Mouse (Mus musculus): ENCODE measurements around the gene Stx17. TPM values are rescaled to one million over a fixed set of nuclear protein-coding genes. Genes with fewer than 3 reads are reported as not detected.

Stx17 gene
- total and polyA plus RNA-seq, 3 experiments: 6.7 to 25.1 (median 25.1) TPM

DNA sequence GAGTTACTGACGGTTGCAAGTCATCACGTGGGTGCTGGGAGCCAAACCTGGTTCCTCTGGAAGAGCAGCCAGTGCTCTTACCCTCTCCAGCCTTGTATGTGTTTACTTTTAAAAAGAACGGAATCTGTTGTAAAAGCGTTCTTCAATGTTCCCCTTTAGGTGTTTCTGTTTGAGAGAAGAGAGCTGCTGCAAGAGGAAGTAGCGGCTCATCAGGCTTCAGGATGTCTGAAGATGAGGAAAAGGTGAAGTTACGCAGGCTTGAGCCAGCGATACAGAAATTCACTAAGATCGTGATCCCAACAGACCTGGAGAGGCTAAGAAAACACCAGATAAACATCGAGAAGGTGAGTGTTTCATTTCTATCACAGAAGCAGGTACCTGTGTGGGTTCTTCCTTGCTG lies 6.9 kb downstream of the Stx17 start:
- H3K36me3 ChIP-seq (ENCODE audit: control insufficient read depth, insufficient read depth, low read length): no peaks in the 10 kb centered on the region
- 95% methylated on average over 9 of the region's 9 CpGs for WGBS
- DNase-seq: no peak
- H3K4me3 ChIP-seq: no peak overlapping the region
- no peak overlapping the region for H3K9ac ChIP-seq (ENCODE audit: low read depth, low read length)
- no peak overlapping the region for H3K27ac ChIP-seq
- TF ChIP-seq EP300 (IDR thresholded peaks at IDR 0.05; ENCODE audit: insufficient read depth, low read depth, low read length) (no peak), CTCF (IDR thresholded peaks at IDR 0.05) (no peak), POLR2A (IDR thresholded peaks at IDR 0.05; ENCODE audit: insufficient read depth, low read depth, low read length) (no peak)
- no peaks in the 10 kb centered on the region for H3K4me1 ChIP-seq (ENCODE audit: control insufficient read depth, insufficient read depth, low read length)
- no peaks in the 10 kb centered on the region for H3K79me2 ChIP-seq (replicated peaks; ENCODE audit: control insufficient read depth, insufficient read depth, low read length)
- intact Hi-C loops (cut with DNase I): no loop called here
- no peaks in the 10 kb centered on the region for H3K27me3 ChIP-seq (ENCODE audit: control insufficient read depth, insufficient read depth, low read length)

DNA sequence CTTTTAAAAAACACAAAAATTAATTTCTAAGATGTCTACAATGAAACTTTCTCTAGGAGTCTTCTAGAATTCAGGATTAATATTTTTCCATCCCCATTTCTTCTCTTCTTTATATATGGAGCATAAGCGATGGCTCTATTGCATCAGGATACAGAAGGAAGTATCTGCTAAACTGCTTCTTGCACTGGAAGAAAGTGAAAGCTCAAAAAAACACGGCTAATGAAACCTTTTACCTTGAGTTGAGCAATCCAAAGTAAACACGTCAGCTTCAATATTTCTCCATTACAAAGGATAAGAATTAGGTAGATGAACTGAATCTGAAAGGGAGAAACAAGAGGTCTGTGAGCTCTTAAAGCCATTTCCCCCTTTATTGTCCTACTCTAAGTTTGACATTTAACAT lies 8.0 kb downstream of the Stx17 start:
- no peak overlapping the region for H3K27ac ChIP-seq
- H3K4me1 ChIP-seq (ENCODE audit: control insufficient read depth, insufficient read depth, low read length): no peaks in the 10 kb centered on the region
- H3K9ac ChIP-seq (ENCODE audit: low read depth, low read length): no peak overlapping the region
- 90% methylated on average over 3 of the region's 3 CpGs for WGBS
- TF ChIP-seq EP300 (IDR thresholded peaks at IDR 0.05; ENCODE audit: insufficient read depth, low read depth, low read length) (no peak), POLR2A (IDR thresholded peaks at IDR 0.05; ENCODE audit: insufficient read depth, low read depth, low read length) (no peak), CTCF (IDR thresholded peaks at IDR 0.05) (no peak)
- H3K27me3 ChIP-seq (ENCODE audit: control insufficient read depth, insufficient read depth, low read length): no peaks in the 10 kb centered on the region
- H3K4me3 ChIP-seq: no peak overlapping the region
- no peaks in the 10 kb centered on the region for H3K36me3 ChIP-seq (ENCODE audit: control insufficient read depth, insufficient read depth, low read length)
- no peak for DNase-seq
- intact Hi-C loops (cut with DNase I): no loop called here
- no peaks in the 10 kb centered on the region for H3K79me2 ChIP-seq (replicated peaks; ENCODE audit: control insufficient read depth, insufficient read depth, low read length)

DNA sequence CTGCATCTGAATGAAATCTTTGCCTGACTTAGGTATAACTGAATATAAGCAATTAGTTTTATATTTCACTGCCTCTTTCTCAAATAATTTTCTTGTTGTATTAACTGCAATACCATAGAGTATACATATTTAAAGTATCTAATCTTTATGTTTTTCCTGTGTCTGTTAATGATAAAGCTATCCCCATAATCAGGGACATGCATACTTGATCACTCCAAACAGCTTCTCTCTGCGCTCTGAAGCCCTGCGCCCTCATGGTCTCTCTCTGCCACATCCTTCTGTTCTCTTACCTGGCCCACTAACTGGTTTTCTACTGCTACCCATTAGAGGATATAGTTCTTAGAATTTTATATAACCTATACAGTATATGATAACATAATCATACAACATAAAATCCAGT lies 24.8 kb downstream of the Stx17 start:
- Histone ChIP-seq H3K4me1 (ENCODE audit: control insufficient read depth, insufficient read depth, low read length) (peaks cover 1% of the 10 kb centered on the region; the same call in 1 of the 2 replicates), H3K27ac (no peak overlapping the region), H3K9ac (ENCODE audit: low read depth, low read length) (no peak overlapping the region), H3K27me3 (ENCODE audit: control insufficient read depth, insufficient read depth, low read length) (no peaks in the 10 kb centered on the region), H3K4me3 (no peak overlapping the region), H3K79me2 (replicated peaks; ENCODE audit: control insufficient read depth, insufficient read depth, low read length) (no peaks in the 10 kb centered on the region), H3K36me3 (ENCODE audit: control insufficient read depth, insufficient read depth, low read length) (no peaks in the 10 kb centered on the region)
- WGBS: 94% methylated on average over 2 of the region's 2 CpGs
- no peak for DNase-seq
- TF ChIP-seq POLR2A (IDR thresholded peaks at IDR 0.05; ENCODE audit: insufficient read depth, low read depth, low read length): no peak
- no peak for TF ChIP-seq CTCF (IDR thresholded peaks at IDR 0.05)
- TF ChIP-seq EP300 (IDR thresholded peaks at IDR 0.05; ENCODE audit: insufficient read depth, low read depth, low read length): no peak
- intact Hi-C loops (cut with DNase I): no loop called here

DNA sequence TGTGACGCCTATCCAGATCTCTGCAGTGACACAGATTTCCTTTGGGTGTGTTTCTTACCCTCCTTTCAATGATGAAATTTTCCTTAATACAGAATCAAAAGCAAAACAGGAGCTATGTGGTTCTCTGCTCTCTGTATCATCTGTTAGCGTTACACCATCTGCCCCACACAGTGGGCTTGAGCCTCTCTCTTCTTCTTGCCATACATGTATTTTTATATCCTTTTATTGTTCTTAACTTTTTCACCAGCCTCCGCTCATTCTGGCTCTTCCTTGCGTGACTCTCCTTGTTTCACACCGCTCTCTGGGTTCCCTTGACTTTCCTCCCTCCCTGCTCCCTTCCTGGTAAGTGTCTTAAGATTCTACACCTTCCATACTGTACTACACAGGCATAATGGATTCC lies 28.5 kb downstream of the Stx17 start:
- WGBS: 90% methylated on average over 5 of the region's 5 CpGs
- TF ChIP-seq CTCF (IDR thresholded peaks at IDR 0.05) (no peak), EP300 (IDR thresholded peaks at IDR 0.05; ENCODE audit: insufficient read depth, low read depth, low read length) (no peak), POLR2A (IDR thresholded peaks at IDR 0.05; ENCODE audit: insufficient read depth, low read depth, low read length) (no peak)
- no peak for DNase-seq
- H3K27me3 ChIP-seq (ENCODE audit: control insufficient read depth, insufficient read depth, low read length): no peaks in the 10 kb centered on the region
- peaks cover 1% of the 10 kb centered on the region; the same call in 1 of the 2 replicates for H3K4me1 ChIP-seq (ENCODE audit: control insufficient read depth, insufficient read depth, low read length)
- H3K79me2 ChIP-seq (replicated peaks; ENCODE audit: control insufficient read depth, insufficient read depth, low read length): no peaks in the 10 kb centered on the region
- no peak overlapping the region for H3K4me3 ChIP-seq
- H3K9ac ChIP-seq (ENCODE audit: low read depth, low read length): no peak overlapping the region
- intact Hi-C loops (cut with DNase I): no loop called here
- no peaks in the 10 kb centered on the region for H3K36me3 ChIP-seq (ENCODE audit: control insufficient read depth, insufficient read depth, low read length)
- no peak overlapping the region for H3K27ac ChIP-seq

DNA sequence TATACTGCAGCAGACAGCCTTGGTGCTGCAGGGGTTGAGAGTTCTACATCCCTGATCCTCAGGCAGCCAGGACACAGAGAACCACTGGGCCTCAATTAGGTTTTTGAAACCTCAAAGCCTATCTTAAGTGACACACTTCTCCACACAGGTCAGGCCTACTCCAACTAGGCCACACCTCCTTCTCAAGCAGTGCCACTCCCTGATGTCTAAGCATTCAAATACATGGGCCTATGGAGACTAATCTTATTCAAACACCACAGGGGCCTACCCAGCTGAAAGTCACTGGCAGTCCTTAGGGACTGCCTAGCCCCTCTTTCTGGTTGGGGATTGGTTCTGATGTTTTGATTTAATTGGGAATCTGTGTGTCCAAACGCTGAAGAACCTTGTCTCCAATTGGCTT lies 31.1 kb downstream of the Stx17 start:
- no peaks in the 10 kb centered on the region for H3K79me2 ChIP-seq (replicated peaks; ENCODE audit: control insufficient read depth, insufficient read depth, low read length)
- peaks cover 4% of the 10 kb centered on the region; the same call in 1 of the 2 replicates for H3K36me3 ChIP-seq (ENCODE audit: control insufficient read depth, insufficient read depth, low read length)
- no peak for DNase-seq
- no peak overlapping the region for H3K9ac ChIP-seq (ENCODE audit: low read depth, low read length)
- H3K4me1 ChIP-seq (ENCODE audit: control insufficient read depth, insufficient read depth, low read length): peaks cover 3% of the 10 kb centered on the region; the same call in 1 of the 2 replicates
- no peak overlapping the region for H3K4me3 ChIP-seq
- intact Hi-C loops (cut with DNase I): no loop called here
- H3K27ac ChIP-seq: no peak overlapping the region
- no peak for TF ChIP-seq CTCF (IDR thresholded peaks at IDR 0.05)
- TF ChIP-seq EP300 (IDR thresholded peaks at IDR 0.05; ENCODE audit: insufficient read depth, low read depth, low read length): no peak
- TF ChIP-seq POLR2A (IDR thresholded peaks at IDR 0.05; ENCODE audit: insufficient read depth, low read depth, low read length): no peak
- 64% methylated on average over 1 of the region's 1 CpGs for WGBS
- no peaks in the 10 kb centered on the region for H3K27me3 ChIP-seq (ENCODE audit: control insufficient read depth, insufficient read depth, low read length)

DNA sequence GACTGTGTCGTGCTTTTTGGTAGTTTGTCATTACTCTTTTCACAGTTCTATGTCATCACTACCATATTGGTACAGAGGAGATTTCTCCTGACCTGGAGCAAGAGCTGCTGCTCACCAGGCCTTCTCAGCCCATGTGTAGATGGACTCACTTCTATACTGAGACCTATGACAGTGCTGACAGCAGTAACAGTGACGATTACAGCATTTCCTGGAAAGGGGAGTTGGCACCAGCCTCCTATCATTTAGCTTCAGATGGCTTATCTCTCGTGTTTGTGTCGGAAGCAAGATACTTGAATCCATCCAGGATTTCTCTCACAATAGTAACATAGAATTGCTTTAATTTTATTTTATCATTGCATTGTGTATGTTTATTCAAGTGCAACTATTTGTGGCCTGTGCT lies 35.7 kb downstream of the Stx17 start:
- WGBS: 40% methylated on average over 4 of the region's 4 CpGs
- no peak for DNase-seq
- intact Hi-C loops (cut with DNase I): loop anchor here (5.0 kb wide), 1 partner anchor 583 kb away; no protein-coding TSS in a partner anchor

More for the DNA sequence above, 35.7 kb downstream of the Stx17 start:
- Histone ChIP-seq H3K79me2 (replicated peaks; ENCODE audit: control insufficient read depth, insufficient read depth, low read length) (no peaks in the 10 kb centered on the region), H3K9ac (ENCODE audit: low read depth, low read length) (no peak overlapping the region), H3K27ac (no peak overlapping the region), H3K27me3 (ENCODE audit: control insufficient read depth, insufficient read depth, low read length) (no peaks in the 10 kb centered on the region), H3K4me3 (no peak overlapping the region), H3K36me3 (ENCODE audit: control insufficient read depth, insufficient read depth, low read length) (peaks cover 4% of the 10 kb centered on the region; the same call in 1 of the 2 replicates), H3K4me1 (ENCODE audit: control insufficient read depth, insufficient read depth, low read length) (peaks cover 2% of the 10 kb centered on the region; the same call in 1 of the 2 replicates)
- TF ChIP-seq POLR2A (IDR thresholded peaks at IDR 0.05; ENCODE audit: insufficient read depth, low read depth, low read length): no peak
- no peak for TF ChIP-seq EP300 (IDR thresholded peaks at IDR 0.05; ENCODE audit: insufficient read depth, low read depth, low read length)
- no peak for TF ChIP-seq CTCF (IDR thresholded peaks at IDR 0.05)
